Mouse (Mus musculus) cerebellum, adult 18-20 months (tissue): ENCODE results near the gene Mipep.

Source experiments
- DNase-seq, 2 experiments: peaks; one replicate each; pipeline ENCODE4 v3.0.0; 2021

Gene Mipep

DNA sequence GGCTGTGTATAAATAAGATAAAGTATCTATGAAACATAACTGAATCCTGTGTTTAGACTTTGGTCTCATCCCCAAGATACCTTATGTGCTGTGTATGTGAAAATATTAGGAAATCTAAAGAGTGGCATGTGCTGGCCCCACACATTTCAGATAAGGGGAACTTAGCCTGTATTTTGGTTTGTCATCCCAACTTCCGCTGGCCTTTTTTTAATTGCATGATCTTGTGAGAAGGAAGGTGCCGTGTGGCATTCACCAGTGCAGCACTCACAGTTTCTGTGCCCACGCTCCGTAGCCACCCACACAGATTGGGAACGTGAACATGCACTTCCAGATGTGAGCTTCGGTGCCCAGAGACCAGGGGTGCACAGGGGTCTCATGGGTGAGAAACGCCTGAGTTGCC, 26.7 kb upstream of the Mipep start:
- no peak for DNase-seq

DNA sequence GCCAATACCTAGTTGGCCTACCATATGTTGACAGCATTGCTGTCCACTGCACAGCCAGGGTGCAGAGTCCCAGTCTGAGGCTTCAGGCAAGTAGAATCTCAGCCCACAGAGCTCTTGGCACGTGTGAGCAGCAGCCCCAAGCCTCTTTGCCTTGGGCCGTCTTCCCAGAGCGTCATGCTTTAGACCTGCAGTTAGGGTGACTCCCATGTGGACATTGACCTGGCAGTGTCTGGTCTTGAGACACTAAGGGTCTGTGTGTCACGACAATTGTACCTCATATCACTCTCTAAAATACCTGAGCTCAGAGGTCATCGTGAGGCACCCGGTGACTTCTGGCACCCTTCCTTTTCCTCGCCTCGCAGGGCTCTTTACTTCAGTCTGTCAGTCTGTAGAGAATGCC, 25.3 kb upstream of the Mipep start:
- DNase-seq, result no peak

- no peak for DNase-seq
Measured at GRCm38 (mm10) chr14:60761801-60762200, 22.6 kb upstream of the Mipep start.

DNA sequence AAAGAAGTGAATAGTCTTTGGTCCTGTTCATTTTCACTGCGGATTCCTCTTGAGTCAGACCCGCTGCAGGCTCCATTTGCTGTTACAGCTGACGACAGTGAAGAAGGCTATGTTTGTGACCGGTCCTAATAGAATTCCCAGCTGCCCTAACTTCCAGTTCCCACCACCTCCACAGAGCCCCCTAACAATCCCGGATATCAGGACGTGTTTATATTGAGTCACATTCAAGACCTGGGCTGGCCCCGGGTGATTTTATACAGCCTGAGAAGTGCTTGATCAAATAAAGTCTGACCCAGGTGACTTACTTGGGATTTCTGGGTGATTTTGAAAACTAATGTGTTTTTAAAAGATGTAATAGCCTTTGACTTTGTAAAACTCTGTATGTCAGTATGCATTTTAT, 21.6 kb upstream of the Mipep start:
- DNase-seq, result no peak

DNA sequence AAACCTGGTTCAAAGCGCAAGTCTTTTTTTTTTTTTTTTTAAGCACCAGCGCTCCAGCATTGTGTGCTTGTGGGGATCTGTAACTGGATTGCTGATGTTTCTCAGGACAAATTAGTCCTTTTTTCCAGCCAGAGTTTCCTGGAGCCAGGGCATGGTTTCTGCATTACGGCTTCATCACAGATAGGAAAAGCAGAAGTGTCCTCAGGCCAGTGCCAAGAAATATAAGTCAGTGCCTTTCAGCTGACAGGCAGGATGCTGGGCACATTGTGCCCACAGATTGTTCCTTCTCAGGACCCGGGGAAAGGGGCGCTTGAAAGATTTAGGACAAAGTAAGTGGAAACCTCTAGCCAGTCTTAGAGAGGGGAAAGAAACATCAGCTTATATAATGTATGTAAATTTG, 20.6 kb upstream of the Mipep start:
- DNase-seq, result no peak

- DNase-seq, result no peak
Measured at GRCm38 (mm10) chr14:60764526-60764925, 19.8 kb upstream of the Mipep start.

- no peak for DNase-seq
Measured at GRCm38 (mm10) chr14:60765025-60765424, 19.3 kb upstream of the Mipep start.

DNA sequence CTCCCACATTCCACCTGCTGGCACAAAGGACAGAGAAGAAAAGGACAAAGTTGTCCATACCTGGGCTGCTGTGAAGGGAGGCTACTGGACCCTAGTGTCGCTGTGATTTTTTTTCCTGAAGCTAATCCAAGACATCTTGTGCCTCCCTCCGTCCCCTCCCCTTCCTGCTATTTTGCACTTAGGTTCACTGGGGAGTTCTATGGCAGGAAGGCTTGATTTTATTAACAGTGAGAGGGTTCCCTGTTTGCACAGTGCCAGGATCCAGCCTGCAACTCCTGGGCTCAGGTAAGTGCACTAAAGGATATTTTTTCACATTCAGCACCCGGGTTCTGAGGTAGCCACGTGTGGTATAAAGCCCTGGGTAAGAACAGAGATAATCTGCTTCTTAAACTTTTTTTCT, 16.5 kb upstream of the Mipep start, which contains the start of gene C1qtnf9:
TSS of gene C1qtnf9 (plus strand) at position 251 of the 400 bp plus-strand sequence.
- DNase-seq, result no peak

GRCm38 (mm10) chr14:60769340-60769739, 15.0 kb upstream of the Mipep start:
- no peak for DNase-seq

GRCm38 (mm10) chr14:60770594-60770993, 13.8 kb upstream of the Mipep start:
- DNase-seq, result no peak

DNA sequence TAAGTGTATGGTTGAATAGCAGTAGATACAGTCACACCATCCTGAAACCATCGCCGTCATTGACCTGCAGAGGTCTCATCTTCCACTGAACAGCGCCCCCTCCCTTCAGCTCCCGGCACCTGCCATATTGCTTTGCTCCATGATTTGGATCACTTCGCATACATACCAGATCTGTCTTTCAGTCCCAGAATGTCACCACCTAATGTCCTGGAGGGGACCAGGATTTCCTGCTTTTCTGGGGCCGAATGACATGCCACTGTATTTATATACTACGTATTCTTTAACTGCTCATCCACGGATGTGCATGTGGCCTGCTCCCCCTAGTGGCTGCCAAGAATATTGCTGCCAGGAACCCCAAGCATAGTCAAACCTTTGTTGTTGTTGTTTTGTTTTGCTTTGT, 13.3 kb upstream of the Mipep start:
- peak; percentile 80 to 86 for DNase-seq

- no peak for DNase-seq
Measured at GRCm38 (mm10) chr14:60773476-60773875, 10.9 kb upstream of the Mipep start.

- no peak for DNase-seq
Measured at GRCm38 (mm10) chr14:60776521-60776920, 7.9 kb upstream of the Mipep start.

GRCm38 (mm10) chr14:60777485-60777919, 6.9 kb upstream of the Mipep start:
- no peak for DNase-seq

DNA sequence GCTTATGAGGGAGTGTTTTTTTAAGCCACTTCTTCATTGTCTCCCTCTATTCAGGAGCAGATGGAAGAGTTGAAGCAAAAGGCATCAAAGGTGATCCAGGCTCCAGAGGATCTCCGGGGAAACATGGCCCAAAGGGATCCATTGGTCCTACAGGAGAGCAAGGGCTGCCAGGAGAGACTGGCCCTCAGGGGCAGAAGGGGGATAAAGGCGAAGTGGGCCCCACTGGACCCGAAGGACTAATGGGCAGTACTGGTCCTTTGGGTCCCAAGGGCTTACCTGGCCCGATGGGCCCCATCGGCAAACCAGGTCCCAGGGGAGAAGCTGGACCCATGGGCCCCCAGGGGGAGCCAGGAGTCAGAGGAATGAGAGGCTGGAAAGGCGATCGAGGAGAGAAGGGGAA, 5.2 kb upstream of the Mipep start:
- no peak for DNase-seq

DNA sequence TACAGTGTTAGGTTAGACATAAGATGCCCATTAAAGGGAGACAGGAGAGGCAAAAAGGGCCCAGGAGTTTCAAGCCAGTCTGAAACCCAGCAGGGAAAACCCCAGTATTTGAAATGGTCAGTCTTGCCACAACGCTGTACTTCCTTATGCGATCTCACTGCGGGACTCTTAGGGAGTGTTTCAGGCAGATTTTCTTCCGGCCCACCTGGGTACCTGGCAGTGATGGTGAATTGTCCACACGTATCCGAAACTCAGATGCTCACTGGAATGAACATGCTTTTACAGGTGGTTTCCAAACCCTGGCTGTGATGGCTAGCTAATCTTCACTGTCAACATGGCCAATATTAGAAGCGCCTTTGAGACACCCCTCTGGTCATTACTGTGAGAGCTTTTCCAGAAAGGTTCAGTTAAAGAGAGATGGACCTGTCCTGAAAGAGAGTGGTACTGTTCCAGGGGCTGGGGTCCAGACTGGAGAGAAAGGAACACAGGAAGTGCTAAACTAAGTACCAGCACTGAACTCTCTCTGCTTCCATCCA, 2.2 kb upstream of the Mipep start:
- DNase-seq, result no peak

GRCm38 (mm10) chr14:60783196-60783595, 1.2 kb upstream of the Mipep start:
- DNase-seq, result no peak

DNA sequence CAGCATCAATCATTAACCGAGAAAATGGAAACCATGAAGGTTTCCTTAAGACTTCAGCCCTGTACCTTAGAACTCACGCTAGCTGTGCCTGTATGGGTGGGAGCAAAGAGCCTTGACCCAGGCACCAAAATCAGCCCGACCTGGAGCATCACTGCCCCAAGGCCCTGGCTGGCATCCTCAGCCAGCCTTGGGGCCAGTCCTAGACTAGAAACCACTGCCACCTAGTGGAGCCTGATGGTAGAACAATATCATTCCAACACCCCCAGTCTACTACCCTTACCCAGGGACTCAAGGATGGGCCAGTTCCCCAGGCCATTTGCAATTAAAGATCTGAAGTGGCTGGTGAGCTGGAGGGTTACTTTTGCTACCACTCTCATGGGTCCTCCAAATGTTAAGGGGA, 5.7 kb downstream of the Mipep start:
- peak; percentile 66 to 71 for DNase-seq

- DNase-seq, result no peak
Measured at GRCm38 (mm10) chr14:60796600-60797322, 12.4 kb downstream of the Mipep start.

GRCm38 (mm10) chr14:60797596-60797995, 13.2 kb downstream of the Mipep start:
- DNase-seq, result no peak

GRCm38 (mm10) chr14:60798721-60799120, 14.3 kb downstream of the Mipep start:
- no peak for DNase-seq

DNA sequence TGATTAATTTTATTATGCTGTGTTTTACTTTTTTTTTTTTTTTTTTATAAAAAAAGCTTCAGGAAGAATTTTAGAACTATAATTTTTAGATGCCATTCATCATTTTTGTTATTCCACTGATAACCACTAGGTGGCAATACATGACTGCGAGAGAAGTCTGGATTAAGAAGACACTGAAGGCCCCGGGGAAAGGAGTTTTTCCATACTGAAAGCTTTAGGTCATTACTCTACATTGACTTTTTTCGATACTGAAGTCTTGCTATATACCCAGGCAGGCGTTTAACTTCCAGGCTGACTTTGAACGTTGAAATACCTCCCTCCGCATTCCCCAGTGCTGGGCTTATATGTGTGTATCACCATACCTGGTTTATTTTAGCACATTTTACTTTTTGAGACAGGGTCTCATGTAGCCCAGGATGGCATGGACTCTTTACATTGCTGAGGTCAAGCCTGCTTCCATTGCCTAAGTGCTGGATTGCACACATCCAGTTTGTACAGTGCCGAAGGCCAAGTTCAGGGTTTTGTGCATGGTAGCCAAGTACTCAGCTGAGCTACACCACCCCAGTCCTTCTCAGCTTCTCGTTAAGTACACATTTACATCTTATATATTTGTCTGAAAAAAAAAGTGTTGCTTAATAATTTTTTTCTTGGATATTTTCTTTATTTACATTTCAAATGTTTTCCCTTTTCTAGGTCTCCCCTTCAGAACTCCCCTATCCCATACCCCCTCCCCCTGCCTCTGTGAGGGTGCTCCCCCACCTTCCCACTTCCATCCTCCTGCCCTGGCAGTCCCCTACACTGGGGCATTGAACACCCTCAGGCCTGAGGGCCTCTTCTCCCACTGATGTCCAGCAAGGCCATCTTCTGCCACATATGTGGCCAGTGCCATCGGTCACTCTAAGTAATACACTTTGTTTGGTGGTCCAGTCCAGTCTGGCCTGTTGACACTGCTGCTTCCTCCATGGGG, 15.7 kb downstream of the Mipep start:
- DNase-seq, result peak in 1 of 2 experiments; percentile 26

DNA sequence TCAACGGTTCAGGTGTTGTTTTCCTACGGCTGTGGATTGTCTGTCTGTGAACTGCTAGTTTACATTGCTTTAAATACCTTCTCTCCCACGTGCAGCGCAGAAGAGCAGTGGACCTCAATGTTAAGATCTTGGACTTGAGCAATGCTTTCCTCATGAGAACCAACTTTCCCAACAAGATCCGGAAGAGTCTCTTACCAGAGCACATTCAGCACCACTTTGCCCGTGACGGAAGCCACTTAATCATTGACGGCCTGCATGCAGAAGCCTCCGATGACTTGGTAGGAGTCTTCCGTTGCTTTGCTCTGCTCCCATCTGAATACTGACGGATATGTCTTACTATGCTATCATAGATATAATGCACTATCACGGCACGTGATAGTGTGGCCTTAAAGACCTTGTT, 17.7 kb downstream of the Mipep start:
- DNase-seq, result no peak

DNA sequence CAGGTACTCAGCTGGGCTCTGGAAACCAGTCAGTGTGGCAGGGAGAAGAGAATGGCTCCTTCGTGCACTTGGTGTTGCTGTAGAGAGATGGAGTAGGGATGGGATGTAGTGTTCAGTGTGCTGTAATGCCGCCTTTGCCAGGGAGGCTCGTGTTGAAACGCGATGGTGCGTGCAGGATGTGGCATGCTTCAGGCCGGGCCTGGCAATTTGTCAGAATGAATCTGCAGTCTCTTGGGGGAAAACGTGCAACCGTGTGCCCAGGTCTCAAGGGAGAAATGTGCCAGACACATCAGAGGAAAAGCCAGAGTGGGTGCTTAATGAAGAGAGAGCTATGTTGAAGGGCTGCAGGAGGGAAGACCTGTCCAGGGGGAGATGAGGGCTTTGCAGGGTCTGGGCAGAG, 20.6 kb downstream of the Mipep start:
- DNase-seq, result no peak
